Mouse (Mus musculus) spleen, postnatal 36 days (tissue): ENCODE data around the gene Magi1.

Experiments used
- DNase-seq, 2 experiments: peaks; one replicate each; pipeline ENCODE4 v3.0.0; 2022; ENCODE audit warnings: low spot score in 2 of 2, mixed read lengths in 1 of 2

Magi1 gene

GRCm38 (mm10) chr6:93981211-93981610, 302.5 kb downstream of the Magi1 start:
- DNase-seq: no peak

- DNase-seq: no peak
Measured at GRCm38 (mm10) chr6:93979241-93979640, 304.5 kb downstream of the Magi1 start.

GRCm38 (mm10) chr6:93968721-93969120, 315.0 kb downstream of the Magi1 start:
- DNase-seq: no peak

GRCm38 (mm10) chr6:93962757-93963336, 320.9 kb downstream of the Magi1 start:
- DNase-seq: no peak

GRCm38 (mm10) chr6:93961782-93962181, 321.9 kb downstream of the Magi1 start:
- no peak for DNase-seq

- DNase-seq: no peak
Measured at GRCm38 (mm10) chr6:93957172-93957571, 326.5 kb downstream of the Magi1 start.

- DNase-seq: no peak
Measured at GRCm38 (mm10) chr6:93946612-93947011, 337.1 kb downstream of the Magi1 start.

- DNase-seq: no peak
Measured at GRCm38 (mm10) chr6:93936359-93936758, 347.4 kb downstream of the Magi1 start.

- DNase-seq: no peak
Measured at GRCm38 (mm10) chr6:93935793-93936192, 347.9 kb downstream of the Magi1 start.

- no peak for DNase-seq
Measured at GRCm38 (mm10) chr6:93934700-93935099, 349.0 kb downstream of the Magi1 start.

- no peak for DNase-seq
Measured at GRCm38 (mm10) chr6:93924568-93924967, 359.1 kb downstream of the Magi1 start.

GRCm38 (mm10) chr6:93923972-93924371, 359.7 kb downstream of the Magi1 start:
- no peak for DNase-seq

- no peak for DNase-seq
Measured at GRCm38 (mm10) chr6:93923351-93923750, 360.4 kb downstream of the Magi1 start.

GRCm38 (mm10) chr6:93922931-93923330, 360.8 kb downstream of the Magi1 start:
- DNase-seq: no peak

GRCm38 (mm10) chr6:93913226-93913861, 370.4 kb downstream of the Magi1 start:
- no peak for DNase-seq

- DNase-seq: no peak
Measured at GRCm38 (mm10) chr6:93912582-93913225, 371.0 kb downstream of the Magi1 start.

- DNase-seq: no peak
Measured at GRCm38 (mm10) chr6:93912003-93912581, 371.6 kb downstream of the Magi1 start.

GRCm38 (mm10) chr6:93911420-93911819, 372.3 kb downstream of the Magi1 start:
- no peak for DNase-seq

GRCm38 (mm10) chr6:93909976-93910375, 373.7 kb downstream of the Magi1 start:
- DNase-seq: no peak

- no peak for DNase-seq
Measured at GRCm38 (mm10) chr6:93904987-93905386, 378.7 kb downstream of the Magi1 start.

GRCm38 (mm10) chr6:93902239-93902638, 381.5 kb downstream of the Magi1 start:
- no peak for DNase-seq

GRCm38 (mm10) chr6:93901408-93901807, 382.3 kb downstream of the Magi1 start:
- DNase-seq: no peak

GRCm38 (mm10) chr6:93897512-93897911, 386.2 kb downstream of the Magi1 start:
- DNase-seq: no peak
